Mouse (Mus musculus) kidney, postnatal 4 days (tissue): ENCODE measurements around the gene Pkd2l1.
A peak's percentile ranks its signal among the peaks of the same experiment; 100 is the strongest.
"Not testable (repeated sequence)": the region's sequence is repeated elsewhere in the genome, so short reads cannot be mapped to it uniquely, and the experiment has no call there.

Experiments used
- DNase-seq, 2 experiments: peaks; one replicate each; pipeline ENCODE4 v3.0.0; 2021; ENCODE audit warnings: mixed read lengths in 2 of 2

The Pkd2l1 gene

DNA sequence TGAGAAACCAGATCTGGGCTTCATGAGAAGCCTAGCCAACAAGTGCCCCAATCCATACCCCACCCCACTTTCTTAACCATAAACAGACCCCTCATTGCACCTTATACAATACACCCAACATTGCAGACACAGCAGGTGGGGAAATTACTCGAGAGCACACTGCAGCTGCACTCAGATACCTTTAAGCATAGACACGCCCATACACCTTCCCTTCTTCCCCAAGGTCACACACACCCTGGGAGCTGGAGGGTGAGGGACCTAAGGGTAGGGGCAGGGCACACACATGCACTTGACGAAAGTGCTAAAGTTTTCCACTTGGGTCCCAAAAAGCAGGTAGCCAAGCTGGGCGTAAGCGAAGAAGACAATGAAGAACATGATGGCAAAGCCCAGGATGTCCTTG is 38.5 kb downstream of the Pkd2l1 start:
- no peak for DNase-seq

DNA sequence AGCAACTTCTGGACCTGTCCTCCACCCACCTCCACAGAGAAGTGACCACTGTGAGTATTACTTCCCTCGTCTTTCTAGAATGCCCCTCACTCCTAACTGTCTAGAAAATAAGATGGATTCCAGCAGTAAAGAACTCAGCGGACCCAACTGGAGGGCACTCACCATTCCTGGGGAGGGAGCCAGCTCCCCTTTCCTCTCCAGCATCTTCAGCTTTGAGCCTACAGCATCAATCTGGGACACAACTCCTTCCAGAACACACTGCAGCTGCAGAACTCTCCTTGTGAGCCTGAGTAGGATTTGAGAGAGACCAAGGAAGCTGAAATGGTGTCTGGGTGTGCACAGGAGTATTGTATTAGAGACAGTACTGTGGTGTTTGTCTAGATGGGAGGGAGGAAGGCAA is 43.3 kb downstream of the Pkd2l1 start:
- no peak for DNase-seq

DNA sequence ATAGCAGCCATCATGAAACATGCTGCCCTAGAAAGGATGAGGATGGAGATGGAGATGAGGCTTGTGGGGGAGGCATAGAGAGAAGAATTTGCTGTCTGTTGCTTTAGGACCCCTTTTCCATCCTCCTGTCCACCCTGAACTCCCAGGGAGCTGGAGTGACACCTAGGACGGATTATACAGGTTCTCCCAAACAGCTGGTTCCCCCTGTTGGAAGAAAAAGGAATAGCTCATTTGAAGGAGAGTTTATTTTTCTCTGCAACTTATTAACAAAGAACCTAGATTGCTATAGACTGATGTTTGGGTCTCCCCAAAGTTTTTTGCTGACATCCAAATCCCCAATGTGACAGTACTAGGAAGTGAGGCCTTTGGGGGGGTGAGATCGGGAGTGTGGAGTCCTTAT is 43.9 kb downstream of the Pkd2l1 start:
- no peak for DNase-seq

DNA sequence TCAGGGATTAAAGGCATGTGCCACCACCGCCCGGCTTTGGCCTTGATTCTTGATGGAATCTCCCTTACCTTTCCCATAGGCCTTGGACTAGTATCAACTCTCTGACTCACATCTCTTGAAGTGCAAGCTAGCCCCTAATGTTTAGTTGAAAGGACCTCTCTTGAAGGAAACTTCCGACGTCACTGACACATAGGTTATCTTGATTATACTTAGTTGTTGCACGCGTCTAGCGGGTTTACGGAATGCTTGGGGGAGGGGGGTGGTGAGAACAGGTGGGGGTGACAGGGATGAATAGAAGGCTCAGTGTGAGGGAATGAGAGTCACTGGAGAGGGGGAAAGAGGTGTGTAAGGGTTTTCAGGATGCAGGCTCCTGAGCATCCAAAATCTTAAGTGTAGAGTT is 45.3 kb downstream of the Pkd2l1 start:
- no peak for DNase-seq

DNA sequence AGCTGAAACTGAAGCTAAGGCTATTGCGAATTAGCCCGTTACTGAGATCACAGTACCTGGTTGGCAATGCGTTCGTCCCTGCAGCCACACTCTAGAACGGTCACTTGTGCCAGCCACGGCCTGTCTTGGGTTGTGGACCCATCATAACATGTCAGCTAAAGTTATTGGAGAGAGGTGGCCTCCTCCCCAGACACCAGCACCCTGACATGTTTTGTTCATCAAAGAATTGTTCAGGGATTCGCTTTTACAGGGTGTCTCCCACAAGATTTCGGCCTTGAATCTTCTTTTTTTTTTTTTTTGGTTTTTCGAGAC is 45.7 kb downstream of the Pkd2l1 start:
- DNase-seq: no peak

DNA sequence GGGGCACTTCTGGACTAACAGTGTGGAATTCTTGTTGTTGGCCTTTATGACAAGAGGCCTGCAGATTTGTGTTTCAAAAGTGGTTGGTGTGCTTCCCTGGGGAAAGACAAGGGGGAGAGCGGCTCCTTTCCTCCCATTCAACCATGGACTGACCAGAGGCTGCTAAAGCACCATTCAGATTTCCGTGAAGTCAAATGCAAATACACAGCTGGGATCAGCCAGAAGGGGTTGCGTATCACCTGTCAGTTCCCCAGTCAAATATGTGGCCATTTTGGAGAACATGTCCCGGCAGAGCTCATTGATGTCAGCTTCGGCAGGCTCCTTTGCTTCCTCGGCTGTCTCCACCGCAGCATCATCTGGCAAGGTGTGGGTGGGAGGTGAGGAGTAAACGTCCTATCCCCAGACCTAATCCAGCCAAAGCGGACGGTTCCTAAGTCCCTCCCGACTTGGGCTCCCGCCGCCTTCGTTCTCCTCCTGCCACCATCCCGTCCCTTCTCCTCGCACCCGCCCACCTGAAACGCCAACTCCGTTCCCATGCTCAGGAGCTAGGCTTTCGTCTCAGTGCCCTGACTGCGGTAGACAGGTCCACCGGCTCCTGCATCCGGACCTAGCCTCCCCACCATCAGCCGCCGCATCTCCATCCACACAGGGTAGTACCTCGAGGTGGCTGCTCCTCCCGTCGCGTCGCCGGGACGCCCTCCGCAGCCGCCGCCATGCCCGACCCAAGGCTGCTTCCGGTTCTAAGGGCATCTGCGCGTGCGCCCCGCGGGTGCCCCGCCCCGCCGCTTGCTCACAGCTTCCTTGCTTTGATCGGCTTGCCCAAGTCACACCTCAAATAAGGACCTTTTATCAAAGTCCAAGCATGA is 46.3 kb downstream of the Pkd2l1 start, which contains the start of gene Bloc1s2:
TSS of gene Bloc1s2 (minus strand) at position 745 of the 866 bp plus-strand sequence.
- peak; percentile 92 to 94 for DNase-seq

DNA sequence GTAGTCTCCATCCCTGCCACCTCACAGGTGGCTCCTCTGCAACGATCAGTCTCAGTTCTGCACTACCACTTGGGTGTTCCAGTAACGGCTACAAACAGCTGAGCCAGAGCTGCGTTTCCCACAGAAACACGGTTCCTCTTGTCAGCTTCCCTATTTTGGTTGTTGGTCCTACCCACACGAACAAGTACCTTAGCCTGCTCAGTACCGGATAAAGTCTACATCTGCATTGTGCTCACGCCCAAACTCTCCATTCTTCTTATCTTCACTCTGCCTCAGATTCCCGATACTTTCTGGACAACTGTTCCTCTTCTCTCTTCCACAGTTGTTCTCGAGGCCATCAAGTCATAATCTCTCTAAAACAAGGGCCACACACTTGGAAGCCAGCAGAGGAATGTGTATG is 47.9 kb downstream of the Pkd2l1 start:
- no peak for DNase-seq

DNA sequence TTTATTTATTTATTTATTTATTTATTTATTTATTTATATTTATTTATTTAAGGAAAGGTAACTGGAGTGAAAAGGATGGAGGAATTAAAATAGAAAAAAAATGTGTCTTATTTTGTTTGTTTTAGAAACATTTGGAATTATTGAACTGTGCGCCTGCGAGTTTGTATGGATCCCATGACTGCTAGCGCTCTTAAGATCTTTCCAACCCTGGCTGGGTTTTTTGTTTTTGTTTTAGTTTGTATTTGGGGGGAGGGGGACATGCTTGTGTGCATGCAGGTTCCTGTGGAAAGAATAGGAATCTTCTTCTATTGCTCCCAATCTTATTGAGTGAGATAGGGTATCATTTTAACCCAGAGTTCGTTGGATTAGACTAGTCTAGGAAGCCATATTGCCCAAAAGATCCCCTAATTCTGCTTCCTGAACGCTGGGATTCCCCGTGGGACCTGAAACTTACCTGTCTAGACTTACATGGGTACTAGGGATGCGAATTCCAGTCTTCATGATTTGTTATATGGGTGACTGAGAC is 56.2 kb downstream of the Pkd2l1 start:
- DNase-seq: peak in 1 of 2 experiments; percentile 10

DNA sequence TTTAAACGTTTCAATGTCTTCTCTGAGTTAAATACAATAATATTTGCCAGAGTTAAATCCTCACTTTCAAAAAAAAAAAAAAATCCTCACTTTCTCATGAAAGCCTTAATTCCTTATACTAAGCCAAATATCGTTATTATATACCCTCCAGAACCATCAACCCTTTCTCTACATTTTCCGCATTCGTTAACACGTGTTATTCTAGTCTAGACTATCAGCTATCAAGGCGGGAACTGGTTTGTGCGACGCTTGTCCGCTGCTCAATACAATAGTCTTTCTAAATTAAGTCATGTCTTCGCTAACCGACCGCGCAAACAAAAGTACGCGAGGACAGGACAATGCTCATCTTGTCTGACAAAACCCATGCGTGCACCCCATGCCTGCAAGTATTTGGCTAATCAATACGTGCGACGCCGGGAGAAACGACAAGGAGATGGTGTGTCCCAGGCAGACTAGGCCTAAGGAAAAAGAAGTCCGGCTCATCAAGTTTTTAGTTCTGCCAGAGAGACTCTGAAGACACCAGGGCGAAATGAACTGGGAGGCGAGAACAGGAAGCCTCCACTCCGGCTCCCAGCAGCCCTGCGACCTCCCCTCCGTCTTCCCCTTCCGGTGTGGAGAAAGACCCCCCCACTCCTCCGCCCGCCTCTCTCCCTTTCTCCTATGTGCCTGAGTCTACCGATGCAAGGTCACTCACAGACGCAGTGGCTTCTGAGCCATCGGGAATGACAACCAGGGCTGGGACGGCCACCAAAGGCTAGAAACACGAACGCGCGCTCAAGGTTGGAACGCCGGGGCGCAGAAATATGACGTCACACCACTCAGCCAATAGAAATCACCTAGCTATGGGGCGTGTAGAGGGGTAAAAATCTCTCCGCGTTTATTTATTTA is 56.9 kb downstream of the Pkd2l1 start, which contains the start of gene Cwf19l1:
TSS of gene Cwf19l1 (minus strand) at position 805 of the 888 bp plus-strand sequence.
- peak; percentile 92 to 93 for DNase-seq

DNA sequence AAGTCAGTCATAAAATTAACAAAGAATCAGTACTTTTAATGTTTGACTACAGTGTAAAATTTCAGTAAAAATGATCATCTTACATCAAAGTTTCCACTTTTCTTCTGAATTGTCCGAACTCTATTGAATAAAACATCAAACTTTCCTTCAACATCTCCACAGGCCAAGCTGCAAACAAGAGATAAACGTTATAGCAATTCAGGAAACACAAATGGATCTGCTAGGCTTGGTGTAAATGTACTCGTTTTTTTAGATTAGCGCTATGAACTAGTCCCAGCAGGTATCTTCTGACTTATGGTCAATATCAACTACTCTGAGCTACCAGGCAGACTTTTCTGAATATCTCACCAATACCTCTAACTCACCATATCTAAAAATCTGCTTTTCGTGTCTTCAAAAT is 59.3 kb downstream of the Pkd2l1 start:
- DNase-seq: no peak

DNA sequence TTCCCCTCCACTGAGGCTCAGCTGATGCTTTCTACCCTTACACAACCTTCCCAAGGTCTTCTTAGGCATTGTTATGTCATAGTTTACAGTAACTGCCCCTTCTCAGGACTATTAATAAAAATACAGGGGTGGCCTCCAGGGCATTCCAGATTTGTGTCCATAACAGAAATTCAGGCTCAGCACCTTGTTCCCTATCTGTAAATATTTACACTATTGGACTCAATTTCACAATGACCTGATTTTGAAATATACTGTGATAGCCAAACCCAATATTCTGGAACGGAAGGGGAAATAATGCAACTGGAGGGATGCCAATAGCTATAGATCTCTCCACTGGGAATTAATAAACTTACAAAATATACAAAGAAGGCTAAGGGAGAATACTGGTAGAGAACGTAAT is 63.7 kb downstream of the Pkd2l1 start:
- DNase-seq: no peak

DNA sequence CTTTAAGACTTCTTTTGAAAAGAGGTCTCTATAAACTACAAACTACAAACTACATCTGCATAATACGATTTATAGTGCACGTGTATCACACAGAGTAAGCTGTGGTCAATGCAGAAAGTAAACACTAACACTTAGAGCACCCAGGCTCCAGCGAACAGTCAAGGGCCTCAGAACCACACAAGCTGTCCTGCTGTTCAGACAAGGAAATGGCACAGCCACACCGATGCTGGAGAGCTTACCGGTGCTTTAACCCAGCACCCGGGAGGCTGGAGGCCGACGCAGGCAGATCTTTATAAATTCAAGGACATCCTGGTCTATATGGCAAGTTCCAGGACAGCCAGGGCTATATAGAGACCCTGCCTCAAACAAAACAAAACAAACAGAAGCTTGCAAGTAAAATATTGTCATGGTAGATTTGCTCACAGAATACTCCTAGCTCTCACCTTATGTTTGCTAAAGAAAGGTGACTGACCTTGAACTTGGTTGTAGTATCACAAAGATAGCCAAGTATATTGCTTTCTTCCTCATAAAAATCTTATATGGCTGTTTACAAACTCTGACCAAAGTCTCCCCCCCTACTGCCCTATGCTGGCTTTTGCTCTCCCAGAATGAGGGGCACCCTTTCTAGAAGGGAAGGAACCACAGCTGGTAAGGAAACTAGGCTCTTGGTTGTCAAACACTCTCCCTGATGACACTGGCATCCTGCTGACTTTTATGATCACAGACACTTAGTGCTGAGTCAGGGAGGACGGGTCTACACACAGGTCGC is 64.3 kb downstream of the Pkd2l1 start:
- no peak for DNase-seq

DNA sequence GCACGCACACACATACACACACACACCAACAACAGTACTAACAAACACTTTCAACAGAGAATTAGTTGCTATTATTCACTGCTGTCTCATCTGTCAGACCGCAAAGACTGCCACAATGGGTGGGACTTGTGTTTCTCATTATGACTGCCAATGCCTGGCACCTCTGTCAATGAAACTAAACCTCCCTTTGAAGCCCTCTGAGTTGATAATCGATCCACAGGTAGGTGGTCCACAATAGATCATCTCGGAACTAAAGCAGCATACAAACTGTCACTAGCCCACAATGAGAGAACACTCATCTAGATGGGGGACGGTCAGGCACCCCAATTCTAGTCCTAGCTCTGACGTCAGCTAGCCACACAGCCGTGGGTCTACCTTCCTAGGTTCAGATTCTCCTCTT is 71.1 kb downstream of the Pkd2l1 start:
- no peak for DNase-seq

DNA sequence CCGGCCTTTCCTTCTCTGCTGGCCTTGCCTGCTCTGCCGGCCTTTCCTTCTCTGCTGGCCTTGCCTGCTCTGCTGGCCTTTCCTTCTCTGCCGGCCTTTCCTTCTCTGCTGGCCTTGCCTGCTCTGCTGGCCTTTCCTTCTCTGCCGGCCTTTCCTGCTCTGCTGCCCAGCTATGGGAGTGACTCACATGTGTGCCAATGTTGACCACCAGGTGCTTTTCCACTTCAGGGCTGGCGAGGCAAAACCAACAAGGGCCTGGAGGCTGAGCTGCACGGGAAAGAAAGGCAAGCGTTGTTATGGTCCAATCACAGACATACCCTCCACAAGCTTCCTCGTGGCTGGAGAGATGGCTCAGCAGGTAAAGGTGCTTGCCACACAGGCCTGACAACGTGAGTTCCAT is 71.6 kb downstream of the Pkd2l1 start:
- DNase-seq: not testable (repeated sequence)

DNA sequence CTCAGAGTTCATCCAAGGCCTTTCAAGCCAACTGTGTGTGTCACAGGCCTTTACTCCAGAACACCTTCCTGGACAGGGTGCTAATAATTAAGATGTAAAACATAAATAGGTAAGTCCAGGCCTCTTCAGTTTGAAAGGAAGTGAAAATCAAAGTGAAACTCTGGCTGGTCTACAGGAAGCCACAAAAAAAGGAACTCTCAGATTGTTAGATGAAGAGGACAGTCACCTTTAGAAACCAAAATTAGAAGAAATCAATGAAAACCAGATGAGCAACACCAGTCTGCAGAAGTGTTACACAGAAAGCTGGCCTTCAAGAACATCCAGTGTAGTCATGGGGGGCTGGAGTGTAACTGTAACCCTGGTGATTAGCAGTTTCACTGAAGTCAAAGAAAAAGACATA is 74.4 kb downstream of the Pkd2l1 start:
- DNase-seq: no peak

DNA sequence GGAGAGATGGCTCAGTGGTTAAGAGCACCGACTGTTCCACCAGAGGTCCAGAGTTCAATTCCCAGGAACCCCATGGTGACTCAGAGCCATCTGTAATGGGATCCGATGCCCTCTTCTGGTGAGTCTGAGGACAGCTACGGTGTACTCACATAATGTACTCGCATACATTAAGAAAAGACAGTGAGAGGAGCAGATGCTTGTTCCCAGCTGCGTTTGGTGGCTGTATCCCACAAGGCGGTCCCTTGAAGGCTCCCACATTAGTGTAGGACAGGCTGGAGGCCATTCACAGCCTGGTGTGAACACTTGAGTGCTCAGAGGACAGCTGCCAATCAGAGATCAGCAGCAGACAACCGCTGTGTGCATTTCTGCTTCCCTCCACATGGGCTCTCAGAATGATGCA is 80.5 kb downstream of the Pkd2l1 start:
- peak; percentile 17 to 38 for DNase-seq

DNA sequence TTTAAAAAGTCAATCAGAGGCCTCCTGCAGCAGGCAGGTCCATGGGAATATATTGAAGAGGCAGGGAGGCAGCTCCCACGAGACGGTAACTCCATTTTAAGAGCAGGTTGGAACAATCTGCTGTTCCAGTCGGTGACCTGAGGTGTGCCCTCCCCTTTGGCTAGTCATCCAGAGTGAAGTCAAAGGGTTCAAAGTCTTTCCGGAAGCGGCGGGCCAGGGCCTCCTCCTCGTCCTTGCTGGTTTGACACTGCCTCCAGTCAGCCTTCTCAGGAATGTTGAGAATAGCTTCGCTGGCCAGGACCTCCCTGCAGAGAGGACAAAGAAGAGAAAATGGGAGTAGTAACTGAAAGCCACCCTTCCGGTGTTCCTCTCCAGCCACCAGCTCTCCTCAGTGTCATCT is 81.9 kb downstream of the Pkd2l1 start:
- peak; percentile 38 to 69 for DNase-seq

DNA sequence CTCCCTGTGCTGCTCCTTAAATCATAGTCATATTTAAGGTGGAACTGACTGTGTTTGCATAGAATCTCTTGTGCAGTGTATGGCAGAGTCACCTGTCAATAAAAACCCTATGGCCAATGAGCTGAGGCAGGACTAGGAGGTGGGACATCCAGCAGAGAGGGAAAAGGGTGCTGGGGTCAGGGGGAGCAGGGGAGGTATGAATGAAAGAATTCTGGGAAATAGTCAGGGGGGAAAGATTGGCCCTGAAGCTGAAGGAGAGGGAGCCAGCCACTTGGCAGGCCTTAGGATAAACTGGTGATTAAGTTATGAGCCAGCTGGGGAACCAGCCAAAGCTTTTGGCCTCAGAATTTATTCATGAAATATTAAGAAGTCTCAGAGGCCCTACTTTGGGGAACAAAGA is 83.2 kb downstream of the Pkd2l1 start:
- no peak for DNase-seq

DNA sequence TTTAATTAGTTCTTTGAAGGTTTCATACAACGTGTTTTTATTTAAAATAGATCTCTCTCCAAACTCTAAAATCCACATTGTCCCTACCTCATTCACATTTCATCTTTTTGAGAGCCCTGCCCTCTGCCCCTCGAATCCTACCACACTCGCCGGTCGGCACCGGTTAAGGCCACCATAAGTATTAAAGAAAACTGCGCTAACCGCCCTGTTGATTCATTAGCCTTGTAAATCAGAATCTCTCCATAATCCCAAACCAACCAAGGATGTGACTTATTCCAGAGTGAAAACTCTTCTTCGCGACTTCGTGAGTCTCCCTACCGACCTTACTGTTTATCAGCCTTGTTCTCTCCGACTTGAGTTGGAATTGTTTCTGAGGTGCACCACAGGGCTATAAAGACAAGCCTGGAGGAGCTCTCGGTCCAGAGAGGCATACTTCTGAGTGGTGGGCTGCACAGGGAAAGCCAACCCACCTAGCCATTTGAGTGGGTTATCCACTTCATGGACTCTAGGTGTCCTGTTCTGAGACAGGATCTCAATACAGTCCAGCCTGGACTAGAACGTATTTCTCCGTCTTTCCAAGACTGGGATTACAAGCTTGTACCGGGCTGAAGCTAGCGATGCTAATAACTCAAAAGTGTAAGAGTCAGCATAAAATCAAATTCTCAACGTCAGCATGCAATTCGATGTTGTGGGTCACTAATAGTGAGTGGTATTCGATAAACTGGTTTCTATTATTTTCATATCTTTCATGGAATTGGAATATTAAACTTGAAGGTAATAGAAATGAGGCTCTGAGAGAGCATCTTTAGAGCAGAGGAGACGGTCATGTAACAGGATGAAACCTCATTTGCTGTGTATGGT is 84.4 kb downstream of the Pkd2l1 start:
- no peak for DNase-seq

DNA sequence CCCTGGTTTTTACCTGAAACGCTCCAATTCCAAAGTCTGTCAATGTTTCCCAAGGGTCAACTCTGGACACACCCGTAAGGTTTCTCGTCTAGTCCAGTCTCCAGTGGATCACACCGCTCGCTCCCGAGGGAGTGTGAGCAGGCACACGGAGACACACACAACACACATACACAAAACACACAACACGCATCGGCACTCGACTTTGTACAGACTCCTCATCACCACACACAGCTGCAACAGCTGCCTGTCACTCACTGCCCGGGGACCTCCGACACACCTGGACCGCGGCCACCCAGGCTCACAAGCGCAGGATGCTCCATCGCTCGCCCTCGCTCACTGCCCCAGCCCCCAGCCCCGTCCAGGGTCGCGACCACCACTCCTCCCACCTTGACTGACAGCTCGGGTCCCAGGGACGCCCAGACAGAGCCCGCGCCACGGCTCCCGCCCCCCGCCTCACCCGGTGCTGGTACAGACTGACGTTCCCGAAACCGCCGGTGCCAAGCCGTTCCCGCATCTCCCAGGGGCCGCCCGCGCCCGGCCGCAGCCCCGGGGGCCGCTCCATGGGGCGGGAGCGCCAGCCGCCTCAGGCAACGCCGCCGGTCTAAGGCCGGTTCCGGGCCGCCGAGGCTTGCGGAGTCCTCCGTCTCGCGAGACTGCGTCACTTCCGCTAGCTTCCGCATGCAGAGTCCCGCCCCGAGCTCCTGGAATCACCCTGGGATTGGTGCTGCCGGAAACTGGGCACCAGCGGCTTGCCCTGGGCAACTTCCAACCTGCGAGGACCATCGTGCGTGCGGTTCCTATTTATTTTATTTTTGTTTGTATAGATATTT is 85.2 kb downstream of the Pkd2l1 start, which contains the start of gene Chuk:
TSS of gene Chuk (minus strand) at position 650 of the 830 bp plus-strand sequence.
- peak; percentile 99 for DNase-seq

DNA sequence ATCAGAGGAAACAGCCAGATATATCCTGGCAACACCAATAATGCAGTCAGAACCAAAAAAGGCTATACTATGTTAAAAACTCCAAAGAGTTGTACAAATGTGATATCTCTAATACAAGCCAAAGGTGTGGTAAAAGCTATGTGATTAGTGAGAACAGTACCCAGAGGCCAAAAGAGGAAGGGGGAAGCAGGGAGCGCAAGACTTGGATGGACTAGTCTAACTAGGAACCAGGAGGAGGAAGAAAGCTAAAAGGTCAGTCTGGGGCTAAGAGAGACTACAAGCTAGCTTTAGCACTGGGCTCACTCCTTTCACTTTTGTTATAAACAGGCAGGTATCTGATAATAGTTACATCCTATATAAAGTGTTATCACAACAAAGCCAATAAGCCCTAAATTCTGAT is 87.8 kb downstream of the Pkd2l1 start:
- no peak for DNase-seq
